Mouse (Mus musculus): Measurements from ENCODE around the gene Pxylp1.
"Not testable (repeated sequence)": the region's sequence is repeated elsewhere in the genome, so short reads cannot be mapped to it uniquely, and the experiment has no call there.

The Pxylp1 gene

DNA sequence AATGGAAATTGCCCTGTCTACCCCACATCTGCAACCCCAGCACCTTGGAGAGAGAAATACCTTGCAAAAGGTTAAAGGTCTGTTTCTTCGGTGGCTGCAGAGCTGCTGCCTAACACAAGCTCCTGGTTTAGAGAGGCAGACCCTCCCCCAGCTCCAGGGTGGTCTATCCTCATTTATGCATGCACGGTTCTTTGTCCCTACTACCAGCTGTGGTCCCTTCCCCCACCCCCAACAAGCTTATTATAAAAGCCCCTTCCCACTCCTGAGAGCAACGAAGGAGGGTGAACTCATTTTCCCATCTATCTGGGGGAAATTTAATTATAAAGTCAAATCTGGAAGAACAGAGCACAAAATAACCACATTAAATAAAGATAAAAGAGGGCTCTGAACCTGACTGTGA, at the start of gene Pxylp1:
Pxylp1 (minus strand) TSS at position 124 of the 400 bp plus-strand sequence.
- DNase-seq = no peak

DNA sequence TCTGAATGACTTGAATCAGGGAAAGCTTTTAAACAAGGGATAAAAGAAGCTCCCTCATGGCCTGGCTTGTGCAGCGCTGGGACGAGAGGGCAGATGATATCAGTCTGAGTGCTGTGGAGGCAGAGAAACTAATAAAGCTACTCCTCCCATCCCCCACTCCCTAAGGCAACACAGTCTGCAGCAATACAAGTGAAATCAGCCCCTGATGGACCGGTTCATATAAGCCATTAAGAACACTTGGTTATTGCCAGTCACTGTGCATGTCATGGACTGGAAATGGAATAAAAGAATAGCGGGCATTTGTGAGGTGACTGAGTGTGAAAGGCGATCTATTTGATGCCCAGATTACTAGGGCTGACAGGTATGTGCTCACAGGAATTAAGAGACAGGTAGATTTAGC, 46.4 kb upstream of the Pxylp1 start:
- no peak for DNase-seq

DNA sequence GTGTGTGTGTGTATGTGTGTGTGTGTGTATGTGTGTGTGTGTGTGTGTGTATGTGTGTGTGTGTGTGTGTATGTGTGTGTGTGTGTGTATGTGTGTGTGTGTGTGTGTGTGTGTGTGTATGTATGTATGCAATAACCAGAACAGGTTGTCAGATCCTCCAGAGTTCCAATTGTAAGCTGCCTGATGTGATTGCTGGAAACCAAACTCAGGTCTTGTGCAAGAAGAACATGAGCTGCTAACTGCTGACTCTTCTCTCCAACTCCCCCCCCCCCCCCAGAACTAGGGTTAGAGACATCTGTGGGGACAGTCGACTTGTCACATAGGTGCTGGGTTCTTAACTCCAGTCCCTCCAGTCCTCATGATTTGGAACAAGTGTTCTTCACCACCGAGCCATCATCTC, 44.0 kb upstream of the Pxylp1 start:
- DNase-seq = not testable (repeated sequence)

DNA sequence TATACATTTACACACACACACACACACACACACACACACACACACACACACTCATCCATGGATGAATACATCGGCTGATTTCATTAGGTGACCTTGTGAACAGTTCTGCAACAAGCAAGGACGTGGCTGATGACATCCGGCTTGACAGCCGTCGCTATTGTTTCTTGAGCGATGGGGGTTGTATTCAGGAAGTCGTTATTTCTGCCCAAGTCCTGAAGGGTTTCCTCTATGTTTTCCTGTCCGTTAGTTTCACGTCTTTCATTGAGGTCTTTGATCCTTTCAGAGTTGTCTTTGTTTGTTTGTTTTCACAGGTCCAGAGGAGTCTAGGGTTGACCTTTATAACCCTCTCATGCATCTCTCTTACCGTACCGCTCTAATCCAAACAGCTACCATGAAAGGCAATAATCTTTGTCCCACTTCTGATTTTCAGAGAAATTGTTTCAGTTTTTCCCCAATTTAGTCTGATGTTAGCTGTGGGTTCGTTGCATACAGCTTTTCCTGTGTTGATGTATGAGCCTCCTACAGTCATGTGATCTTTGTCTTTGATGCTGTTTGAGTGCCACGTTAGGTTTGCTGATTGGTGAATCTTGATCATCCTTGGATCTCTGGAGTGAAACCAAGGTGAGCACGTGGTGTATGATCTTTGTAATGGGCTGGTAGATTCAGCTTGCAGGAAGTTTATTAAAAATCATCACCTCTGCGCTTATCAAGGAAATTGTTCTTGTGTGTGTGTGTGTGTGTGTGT, 43.3 kb upstream of the Pxylp1 start:
- no peak for DNase-seq

DNA sequence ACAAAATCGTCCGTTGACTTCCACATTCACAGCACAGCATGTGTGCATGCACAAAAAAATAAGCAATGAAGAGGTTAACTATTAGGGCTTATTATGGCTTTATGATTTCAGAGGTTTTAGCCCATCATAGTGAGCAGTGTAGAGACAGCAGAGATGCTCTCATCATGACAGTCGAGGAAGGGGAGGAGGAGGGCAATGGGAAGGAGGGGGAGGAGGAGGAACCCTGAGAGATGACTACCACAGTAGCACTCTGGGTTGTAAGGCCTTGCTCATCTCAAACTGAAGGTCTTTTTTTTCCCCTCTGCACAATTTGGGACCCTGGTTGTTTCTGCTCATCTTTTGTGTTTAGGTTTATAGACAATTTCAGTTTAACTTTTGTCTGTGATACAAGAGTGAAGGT, 42.3 kb upstream of the Pxylp1 start:
- no peak for DNase-seq

DNA sequence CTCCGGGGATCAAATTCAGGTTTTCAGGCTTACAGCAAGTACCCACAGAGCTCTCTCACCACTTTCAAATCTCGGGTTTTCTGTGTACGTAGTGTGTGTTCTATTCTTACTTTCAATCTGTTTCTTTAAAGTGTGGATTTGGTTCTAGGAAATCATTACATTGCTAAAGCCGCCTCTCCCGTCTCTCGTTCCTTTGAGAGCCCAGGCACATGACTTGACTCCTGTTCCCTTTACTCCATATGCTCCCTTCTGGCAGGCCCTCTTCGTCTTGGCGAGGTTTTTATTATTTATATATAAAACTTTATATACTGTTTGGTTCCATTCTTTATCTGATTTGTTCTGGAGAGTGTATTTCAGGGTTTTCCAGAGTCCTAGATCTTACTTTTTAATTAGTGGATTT, 40.3 kb upstream of the Pxylp1 start:
- no peak for DNase-seq

DNA sequence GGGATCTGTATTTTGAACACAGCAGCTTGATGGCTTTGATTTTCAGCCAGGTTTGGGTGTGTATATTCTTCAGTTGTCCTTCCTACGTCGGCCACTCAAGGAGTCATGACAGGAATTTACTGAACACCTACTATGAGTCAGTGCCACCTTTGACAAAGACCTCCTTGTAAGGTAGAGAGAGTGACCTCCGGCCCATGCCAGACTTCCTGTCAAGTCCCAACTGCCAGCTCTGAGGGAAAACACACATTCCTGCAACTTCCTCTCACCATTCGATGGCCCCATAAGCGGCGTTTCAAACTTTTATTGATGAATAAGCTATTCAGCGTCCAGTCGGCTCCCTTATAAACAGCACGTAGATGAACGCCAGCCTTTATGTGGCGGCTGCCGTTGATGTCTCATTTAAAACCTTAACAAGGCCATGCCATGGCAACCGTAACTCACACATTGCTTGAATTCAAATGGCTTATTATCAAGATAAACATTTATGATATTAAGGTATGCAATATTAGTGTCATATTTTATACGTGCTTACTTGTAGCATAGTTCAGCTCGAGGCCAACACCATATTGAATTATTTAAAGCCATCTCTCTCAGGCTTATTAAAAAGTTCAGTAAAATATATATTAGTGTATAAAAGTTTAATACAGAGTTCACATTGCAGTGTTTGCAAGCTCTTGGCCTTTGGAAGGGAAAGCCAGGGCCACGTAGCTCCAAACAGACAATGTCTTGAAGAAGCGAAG, 31.3 kb upstream of the Pxylp1 start:
- no peak for DNase-seq

DNA sequence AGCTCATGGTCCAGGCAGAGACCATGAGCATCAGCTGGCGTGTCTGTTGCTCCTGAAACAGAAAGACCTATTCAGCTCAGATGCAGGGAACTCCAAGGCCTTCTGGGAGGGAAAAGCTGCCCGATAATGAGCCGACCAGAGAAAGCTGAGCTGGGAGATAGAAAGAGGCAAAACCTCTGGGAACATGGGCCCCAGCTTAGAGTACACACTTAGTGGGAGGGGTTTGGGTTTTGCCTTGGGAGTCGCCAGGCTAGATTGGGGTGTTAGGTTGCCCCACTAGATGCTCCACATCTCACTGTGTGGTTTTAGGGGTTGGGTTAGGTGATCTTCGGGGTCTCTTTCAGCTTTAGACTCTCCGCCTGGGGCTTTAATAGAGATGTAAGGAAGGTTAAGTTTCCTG, 30.6 kb upstream of the Pxylp1 start:
- DNase-seq = no peak

DNA sequence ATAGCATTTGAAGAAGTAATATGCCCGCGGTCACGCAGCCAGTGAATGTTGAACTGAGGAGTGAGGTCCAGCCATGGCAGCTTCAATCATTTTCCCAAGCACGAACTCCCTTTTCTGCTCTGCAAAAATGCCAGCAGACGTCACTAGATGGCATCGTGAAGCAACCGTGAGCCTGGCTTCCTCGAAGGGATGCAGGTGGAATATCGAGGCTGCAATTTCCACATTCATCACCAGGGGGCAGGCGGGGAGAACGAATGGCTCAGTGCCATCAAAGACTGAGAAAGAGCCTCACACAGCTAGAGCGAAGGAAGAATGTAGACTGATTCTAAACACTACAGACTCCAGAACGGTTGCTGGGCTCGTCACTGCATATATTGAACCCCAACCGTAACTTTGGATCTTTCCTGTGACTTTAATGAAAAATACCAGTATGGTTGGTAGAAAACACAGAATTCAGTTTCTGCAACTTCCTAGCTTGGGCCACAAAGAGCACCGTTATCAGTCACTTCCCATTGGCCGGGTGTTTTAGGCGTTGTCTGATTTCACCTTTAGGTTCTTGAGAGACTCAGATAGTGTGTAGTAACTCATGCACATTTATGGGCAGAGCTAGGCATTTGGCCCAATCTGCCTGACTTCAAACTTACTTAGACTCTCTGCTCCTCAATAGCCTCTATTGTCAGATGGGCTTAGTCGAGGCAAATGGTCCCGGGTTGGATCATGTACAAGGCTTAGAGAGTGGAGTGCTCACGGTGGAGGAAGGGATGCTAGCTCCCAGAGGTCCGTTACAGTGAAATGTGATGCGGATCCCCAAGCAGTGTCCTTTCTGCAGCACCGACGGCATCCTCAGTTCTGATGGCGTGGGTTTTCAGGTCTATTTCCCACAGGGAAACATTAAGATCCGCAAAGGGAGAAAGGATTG, 24.4 kb upstream of the Pxylp1 start:
- DNase-seq = peak; percentile 93 to 99

DNA sequence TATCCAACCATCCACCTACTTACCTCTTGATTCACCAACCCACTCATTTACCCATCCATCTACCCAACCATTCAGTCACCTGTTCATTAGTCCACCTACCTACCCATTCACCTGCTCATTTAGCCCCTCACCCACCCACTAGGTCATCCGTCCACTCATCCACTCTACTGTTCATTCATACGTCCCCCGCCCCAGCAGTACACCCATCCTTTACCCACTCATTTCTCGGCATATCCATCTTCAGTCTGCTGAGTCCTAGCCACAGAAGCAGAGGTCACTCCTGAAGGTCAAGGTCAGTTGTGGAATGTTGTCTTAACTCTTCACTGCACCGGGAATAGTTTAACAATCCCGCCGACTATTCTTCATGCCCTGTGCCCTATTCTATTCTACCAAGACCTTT, 23.6 kb upstream of the Pxylp1 start:
- DNase-seq = peak; percentile 6

DNA sequence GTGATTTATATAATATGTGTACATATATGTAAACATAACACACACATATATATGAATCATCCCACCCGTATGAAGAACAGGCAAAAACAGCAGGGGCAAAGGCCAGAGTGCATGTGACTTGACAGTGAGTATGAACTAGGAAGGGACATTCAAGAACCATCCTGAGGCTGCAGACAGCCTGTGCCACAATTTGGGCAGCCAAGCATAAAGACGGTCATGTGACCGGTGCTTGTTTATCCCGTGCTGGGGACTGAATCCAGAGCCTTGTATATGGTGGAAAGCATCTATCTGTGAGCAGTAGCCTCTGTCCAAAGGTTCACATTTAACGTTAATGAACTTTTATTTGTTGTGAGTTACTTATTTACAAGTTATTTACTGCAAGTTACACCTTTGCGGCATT, 22.4 kb upstream of the Pxylp1 start:
- peak; percentile 35 to 37 for DNase-seq

DNA sequence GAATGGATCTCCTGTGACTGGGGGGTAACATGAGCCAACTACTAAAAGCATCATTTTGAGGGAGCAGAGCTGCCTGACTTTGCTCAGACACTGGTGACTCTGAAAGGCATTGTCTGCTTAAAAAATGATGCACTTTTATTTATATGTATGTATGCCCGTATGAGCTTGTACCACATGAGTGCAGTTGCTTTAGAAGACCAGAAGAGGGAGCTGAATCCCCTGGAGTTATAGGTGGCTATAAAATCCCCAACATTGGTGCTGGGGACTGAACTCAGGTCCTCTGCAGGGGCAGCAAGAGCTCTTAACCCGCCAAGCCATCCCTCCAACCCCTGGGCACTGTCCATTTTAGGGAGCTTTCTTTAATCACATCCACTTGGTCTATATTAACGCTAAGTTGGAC, 21.5 kb upstream of the Pxylp1 start:
- no peak for DNase-seq

DNA sequence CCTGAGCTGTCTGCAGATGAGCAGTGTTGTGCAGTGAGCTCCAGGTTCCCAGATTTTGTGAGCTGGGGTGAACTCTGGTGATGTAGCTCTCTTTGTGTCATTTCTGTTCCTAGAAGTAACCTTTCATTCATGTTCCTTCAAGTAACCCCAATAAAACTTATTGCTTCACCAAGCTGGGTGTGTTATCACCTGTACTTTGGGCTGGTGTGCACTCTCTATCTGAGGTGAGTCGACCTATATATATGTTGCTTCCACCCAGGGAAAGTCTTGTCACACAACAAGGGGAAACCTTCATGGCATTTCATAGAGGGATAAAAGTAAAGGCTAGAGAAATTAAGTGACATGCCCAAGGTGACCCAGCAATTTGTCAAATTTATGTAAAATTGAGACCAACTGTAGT, 17.0 kb upstream of the Pxylp1 start:
- no peak for DNase-seq

DNA sequence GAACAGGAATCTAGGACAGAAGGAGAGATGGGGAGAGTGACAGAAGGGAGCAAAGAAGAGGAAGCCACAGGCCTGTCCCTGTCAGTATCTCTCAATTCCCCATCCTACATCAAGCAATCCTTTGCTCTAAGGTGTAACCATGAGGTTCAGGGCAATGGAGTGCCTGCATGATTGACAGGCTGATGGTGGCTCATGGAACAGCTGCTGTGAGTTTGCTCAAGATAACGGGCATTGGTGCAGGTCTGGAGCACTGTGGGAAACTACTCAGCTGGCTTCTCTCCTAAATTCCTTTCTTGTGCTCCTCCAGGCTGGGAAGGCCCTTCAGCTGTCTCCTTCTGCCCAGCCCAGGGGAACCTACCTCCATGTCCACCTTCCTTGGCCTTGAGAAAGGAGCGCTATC, 16.3 kb upstream of the Pxylp1 start:
- no peak for DNase-seq

DNA sequence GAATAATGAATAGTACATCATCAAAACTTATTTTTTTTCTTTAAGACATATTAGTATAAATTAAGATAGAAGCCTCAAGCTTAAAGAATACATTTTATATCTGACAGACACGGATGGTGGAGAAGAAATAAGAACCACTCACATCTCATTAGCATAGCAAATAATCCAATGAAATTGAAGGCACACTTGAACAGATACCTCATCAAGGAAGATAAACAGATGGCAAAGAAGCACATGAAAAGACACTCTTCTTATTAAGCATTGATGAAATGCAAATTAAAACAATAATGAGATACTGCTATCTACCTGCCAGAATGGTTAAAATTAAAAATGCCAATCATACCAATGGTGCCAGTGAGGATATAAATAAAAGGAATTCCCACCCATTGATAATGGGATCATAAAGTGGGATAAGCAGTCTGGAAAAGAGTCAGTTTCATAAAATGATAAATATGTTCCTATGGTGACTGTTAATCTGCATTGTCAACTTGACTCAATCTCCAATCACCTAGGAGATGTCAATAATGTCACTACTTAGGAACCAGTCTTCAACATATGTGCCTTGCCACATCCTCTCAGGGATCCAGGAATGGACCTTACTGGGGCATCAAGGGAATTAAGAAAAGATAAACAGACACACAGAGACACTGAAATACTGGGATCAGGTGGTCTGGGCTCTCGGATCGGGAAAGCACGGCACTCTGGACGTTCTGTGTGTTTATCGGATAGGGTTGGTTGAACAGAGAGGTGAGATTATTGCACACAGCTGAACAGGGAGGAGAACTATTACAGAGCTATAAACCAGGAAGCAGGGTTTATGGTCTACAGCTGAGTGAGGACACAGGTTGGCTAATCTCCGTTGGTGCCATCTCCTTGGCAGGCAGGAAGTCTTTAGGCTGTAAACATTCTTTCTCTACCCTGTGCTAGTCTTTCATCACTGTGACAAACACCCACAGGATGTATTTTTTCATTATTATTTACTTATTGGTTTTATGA, 12.2 kb upstream of the Pxylp1 start:
- no peak for DNase-seq

DNA sequence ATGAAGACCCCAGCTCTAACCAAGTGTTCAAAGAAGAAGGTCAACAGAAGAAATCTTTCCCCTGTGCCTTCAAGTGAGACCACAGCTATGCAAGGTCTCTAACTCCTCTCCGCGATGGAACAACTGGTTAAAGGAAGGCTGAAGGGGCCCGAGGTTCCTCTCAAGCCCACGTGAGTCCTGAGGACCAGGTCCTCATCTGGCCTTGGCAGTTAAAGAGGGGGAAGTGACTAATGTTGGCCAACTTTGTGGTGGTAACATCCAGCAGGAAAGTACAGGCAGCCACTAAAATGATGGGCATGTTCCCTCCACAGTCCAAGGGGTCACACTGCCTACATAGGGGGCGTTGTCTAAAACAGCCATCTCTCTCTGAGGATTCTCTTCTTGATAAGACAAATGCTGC, 7.2 kb upstream of the Pxylp1 start:
- no peak for DNase-seq

DNA sequence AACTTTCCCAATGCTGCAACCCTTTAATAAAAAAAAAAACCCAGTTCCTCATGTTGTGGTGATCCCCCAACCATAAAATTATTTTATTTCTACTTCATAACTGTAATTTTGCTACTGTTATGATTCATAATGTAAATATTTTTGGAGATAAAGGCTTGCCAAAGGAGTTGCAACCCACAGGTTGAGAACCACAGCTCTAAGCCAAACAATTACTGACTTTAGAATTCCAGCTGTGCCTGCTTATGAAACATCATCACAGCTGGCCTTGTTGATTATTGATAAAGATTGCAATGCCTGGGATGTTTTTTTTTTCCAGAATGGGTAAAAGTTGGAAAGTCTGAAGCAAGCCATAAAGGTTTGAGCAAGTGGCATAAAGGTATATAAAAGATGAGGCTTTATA, 6.5 kb upstream of the Pxylp1 start:
- no peak for DNase-seq

DNA sequence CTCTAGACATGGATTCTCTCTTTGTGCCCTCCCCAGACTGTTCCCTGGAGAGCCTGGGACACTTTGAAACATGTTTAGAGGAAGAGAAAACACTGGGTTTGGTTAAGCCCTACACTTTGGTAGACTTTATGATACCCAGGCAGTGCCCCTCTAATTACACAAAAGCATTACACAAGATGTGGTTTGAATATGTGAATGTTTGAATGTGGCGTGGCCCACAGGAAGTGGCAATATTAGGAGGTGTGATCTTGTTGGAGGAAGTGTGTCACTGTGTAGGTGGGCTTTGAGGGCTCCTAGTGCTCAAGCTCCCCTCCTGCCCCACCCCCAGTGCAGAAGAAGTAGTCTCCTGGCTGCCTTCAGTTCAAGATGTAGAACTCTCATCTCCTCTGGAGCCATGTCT, 4.2 kb upstream of the Pxylp1 start:
- DNase-seq = no peak

DNA sequence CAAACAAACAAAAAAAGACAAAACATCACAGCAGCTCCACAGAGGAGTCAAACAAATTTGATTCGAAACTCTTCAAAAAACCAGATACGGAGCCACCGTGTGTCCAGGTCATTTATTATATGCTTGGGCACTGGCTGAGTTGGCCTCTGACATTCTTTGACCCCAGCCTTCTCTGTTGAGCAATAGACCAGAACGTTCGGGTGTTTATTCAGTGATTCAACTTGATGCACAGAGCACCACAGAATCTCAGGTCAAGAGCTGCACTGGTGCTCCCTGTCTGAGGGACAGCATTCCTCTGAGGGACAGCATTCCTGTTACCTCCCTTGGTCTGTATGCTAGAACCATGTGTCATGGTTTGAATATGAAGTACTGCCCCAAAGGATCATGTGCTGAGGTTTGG, 1.1 kb upstream of the Pxylp1 start:
- peak in 1 of 2 experiments; percentile 42 for DNase-seq

DNA sequence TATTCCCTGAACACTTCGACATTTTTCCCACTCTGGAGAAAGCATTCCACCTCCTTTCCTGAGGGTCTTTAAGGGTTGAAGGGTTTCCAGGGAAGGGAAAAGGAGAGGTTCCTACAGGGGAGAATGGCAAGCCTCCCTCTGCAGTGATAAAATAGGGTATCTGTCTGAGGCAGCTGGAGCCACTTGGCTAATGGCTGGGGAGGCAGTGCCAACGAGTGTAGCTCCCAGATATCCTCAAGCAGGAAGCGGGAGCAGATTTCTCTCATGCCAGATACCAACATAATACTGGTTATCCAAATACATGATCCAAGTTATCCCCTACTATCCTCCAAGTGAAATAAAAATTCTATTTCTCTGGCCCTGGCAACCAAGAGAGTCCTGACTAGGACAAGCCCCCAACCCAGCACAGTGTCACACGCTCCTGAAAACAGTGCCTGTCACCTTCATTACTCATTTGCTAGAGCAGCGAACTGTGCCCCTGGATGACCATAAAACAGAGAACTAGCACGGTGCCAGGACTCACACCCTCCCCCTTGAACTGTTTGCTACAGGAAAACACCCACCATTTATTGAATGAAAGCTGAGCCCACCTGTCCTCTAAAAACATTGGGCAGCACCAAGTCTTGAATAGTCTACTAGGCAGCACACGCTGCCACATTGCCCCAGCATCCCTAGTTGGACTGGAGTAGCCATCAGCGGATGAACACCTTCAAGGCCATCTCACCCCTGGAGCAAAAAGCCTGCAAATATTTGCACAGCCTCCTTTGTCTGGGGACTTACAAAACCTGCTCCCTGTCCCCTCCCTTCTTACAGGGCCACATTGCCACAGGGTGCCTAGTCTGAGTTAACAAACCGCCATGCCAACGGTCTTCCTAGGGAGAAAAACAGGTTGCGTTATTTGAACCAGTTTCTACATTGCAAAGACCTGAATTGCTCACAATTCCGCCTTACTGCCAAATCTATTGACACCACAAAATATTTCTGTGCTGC, 833 bp downstream of the Pxylp1 start:
- peak in 1 of 2 experiments; percentile 23 for DNase-seq

DNA sequence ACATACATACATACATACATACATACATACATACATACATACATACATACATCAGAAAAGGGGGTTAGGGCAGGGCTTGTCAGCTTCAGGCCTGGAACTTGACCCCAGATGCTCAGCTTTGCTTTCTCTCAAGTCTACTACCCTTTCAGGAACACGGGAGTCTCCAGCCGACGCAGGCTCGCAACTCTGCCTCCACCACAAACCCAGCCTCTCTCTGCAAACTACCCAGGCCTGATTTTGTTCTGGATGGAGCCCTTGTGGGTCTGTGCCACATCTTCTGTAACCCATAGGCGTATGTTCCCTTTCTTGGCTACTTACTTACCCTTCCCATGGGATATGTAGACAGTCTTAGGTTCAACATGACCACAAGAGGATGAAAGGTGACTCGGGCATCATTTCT, 1.7 kb downstream of the Pxylp1 start:
- DNase-seq = no peak

All from kidney, adult 8-10 months (tissue).